Comparison of ENCODE assay signal across 19 mouse cellular contexts in genomic region chr9:117319271-117319670, GRCm38 (mm10).
"Had no signal": no experiment of that assay in that cellular context is flagged by ENCODE, and none has a peak within 500 bp of the region (broad histone marks: within the 10 kb centered on the region; RNA-seq: fewer than 3 reads in every experiment).

No protein-coding gene starts in this region.

- H3K27me3 ChIP-seq: kidney, embryonic 15.5 days; liver, embryonic 12.5 days; liver, embryonic 15.5 days; megakaryocyte, embryonic 14.5 days; midbrain, embryonic 13.5 days; neural tube, embryonic 13.5 days had no signal

- H3K4me1 ChIP-seq: liver, embryonic 12.5 days; liver, embryonic 15.5 days; megakaryocyte, embryonic 14.5 days; midbrain, embryonic 13.5 days had no signal

- H3K4me3 ChIP-seq: kidney, embryonic 15.5 days; liver, embryonic 12.5 days; liver, embryonic 15.5 days; megakaryocyte, embryonic 14.5 days; midbrain, embryonic 10.5 days; midbrain, embryonic 13.5 days; myocyte; neural tube, embryonic 13.5 days had no signal

- H3K9ac ChIP-seq: kidney, embryonic 15.5 days; liver, embryonic 12.5 days; liver, embryonic 15.5 days; midbrain, embryonic 13.5 days; neural tube, embryonic 13.5 days had no signal

- H3K9me3 ChIP-seq: kidney, embryonic 15.5 days; liver, embryonic 12.5 days; liver, embryonic 15.5 days; midbrain, embryonic 10.5 days; midbrain, embryonic 13.5 days; neural tube, embryonic 13.5 days had no signal

- H3K36me3 ChIP-seq: kidney, embryonic 15.5 days; liver, embryonic 12.5 days; liver, embryonic 15.5 days; midbrain, embryonic 10.5 days; midbrain, embryonic 13.5 days; neural tube, embryonic 13.5 days had no signal

- H3K4me2 ChIP-seq: kidney, embryonic 15.5 days; liver, embryonic 12.5 days; liver, embryonic 15.5 days; midbrain, embryonic 13.5 days; neural tube, embryonic 13.5 days had no signal

- ATAC-seq: liver, embryonic 12.5 days; lung, postnatal 0 days; midbrain, embryonic 13.5 days; midbrain, embryonic 16.5 days had no signal

- H3K27ac ChIP-seq: kidney, embryonic 15.5 days; liver, embryonic 12.5 days; liver, embryonic 15.5 days; midbrain, embryonic 10.5 days; midbrain, embryonic 13.5 days; neural tube, embryonic 13.5 days had no signal

- DNase-seq: kidney, adult 11 months; kidney, adult 8-10 months; kidney, postnatal 10 days; kidney, postnatal 4 days; liver; lung, adult 2 months; lung, postnatal 36 days; thymus, adult 18-20 months; thymus, postnatal 36 days had no signal
